Comparison of ENCODE assay signal across 15 mouse cellular contexts in the genomic region with DNA sequence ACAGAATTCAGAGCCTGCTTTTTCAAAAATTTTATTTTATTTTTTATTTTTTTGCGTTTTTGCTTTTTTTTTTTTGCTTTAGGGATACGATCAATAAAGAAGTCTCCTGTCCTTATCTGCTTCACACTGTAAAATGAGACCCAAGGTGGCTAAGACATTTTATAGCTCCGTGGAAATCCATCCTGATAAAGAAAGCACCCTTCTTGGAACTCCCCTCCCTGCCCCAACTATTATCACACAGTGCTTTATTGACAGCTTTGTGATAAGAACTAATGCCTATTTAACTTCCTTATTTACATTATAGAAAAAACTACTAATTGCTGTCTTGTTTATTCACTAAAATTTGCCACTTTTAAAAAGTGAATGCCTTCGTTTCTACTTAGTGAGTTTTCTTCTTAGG.
"Had no signal": no experiment of that assay in that cellular context is flagged by ENCODE, and none has a peak within 500 bp of the region (broad histone marks: within the 10 kb centered on the region; RNA-seq: fewer than 3 reads in every experiment).

No protein-coding gene starts in this region.

- H3K9ac ChIP-seq: limb, embryonic 15.5 days; lung, embryonic 14.5 days; midbrain, embryonic 13.5 days; stomach, embryonic 15.5 days had no signal

- H3K4me1 ChIP-seq: limb, embryonic 15.5 days; stomach, embryonic 15.5 days had no signal

- H3K4me3 ChIP-seq: limb, embryonic 15.5 days; megakaryocyte, embryonic 14.5 days; midbrain, embryonic 13.5 days; stomach, embryonic 15.5 days had no signal

- H3K27ac ChIP-seq: limb, embryonic 15.5 days; midbrain, embryonic 13.5 days; stomach, embryonic 15.5 days had no signal

- H3K9me3 ChIP-seq: limb, embryonic 15.5 days; megakaryocyte, embryonic 14.5 days; midbrain, embryonic 13.5 days; stomach, embryonic 15.5 days had no signal

- H3K27me3 ChIP-seq: limb, embryonic 15.5 days; megakaryocyte, embryonic 14.5 days; midbrain, embryonic 13.5 days; stomach, embryonic 15.5 days had no signal

- DNase-seq: kidney, adult 2 months; kidney, postnatal 25 days; layer of hippocampus, adult 9-11 months; layer of hippocampus, postnatal 36 days; lung, embryonic 14.5 days; lung, postnatal 10 days; lung, postnatal 4 days; right cerebral cortex, postnatal 14 days; thymus, adult 2 months; thymus, postnatal 25 days had no signal

- H3K36me3 ChIP-seq: limb, embryonic 15.5 days; midbrain, embryonic 13.5 days; stomach, embryonic 15.5 days had no signal

- H3K4me2 ChIP-seq: limb, embryonic 15.5 days; lung, embryonic 14.5 days; midbrain, embryonic 13.5 days; stomach, embryonic 15.5 days had no signal

- ATAC-seq: inflammation-experienced regulatory T-cells, adult 6 months; midbrain, embryonic 13.5 days had no signal
